Mouse (Mus musculus): ENCODE measurements around the gene Rcn1. TPM values are rescaled to one million over a fixed set of nuclear protein-coding genes. Genes with fewer than 3 reads are reported as not detected.

Rcn1 gene
- 1 to 10 TPM; 3.0 to 5.1 (median 4.1) TPM for total RNA-seq (2022)

DNA sequence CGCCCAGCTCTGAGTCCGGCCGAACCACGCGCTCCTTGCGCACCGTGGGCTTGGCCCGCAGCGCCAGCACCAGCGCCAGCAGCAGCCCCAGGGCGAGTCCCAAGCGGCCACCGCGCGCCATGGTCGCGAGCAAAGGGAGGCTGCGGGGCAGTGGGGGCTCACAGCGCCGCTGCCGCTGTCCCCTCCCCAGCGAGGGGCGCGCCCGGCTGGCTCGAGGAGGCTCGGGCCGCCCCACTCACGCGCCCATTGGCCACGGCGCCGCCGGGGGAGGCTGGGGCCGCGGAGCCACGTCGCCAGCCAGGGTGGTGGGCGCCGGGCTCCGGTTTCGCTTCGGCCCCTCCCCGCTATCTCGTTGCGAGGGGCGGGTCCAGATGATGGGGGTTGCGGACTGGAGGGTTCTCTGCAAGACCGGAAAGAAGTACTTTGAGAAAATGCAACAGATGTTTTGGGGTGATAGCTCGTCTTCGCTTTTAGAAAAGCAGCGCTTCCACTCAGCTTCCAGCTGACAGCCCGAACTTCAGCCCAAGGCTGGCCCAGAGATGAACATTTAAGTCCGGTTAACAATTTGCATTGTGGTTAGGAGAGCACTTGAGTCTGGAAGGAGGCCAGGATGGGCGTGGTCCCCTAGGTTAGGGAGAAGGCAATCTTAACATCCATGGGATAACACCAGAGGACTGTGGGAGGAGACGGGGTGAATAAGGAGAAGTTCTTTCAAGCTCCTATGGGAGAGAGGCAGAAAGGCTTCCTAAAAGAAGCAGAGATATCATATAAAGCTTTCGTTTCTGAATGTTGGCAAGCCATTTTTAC is at the start of gene Rcn1:
Gene Rcn1, minus strand, starts transcription at position 235 of the 807 bp plus-strand sequence.
- DNase-seq (ENCODE audit: low spot score in 2 of 2): peak; percentile 47 to 62

DNA sequence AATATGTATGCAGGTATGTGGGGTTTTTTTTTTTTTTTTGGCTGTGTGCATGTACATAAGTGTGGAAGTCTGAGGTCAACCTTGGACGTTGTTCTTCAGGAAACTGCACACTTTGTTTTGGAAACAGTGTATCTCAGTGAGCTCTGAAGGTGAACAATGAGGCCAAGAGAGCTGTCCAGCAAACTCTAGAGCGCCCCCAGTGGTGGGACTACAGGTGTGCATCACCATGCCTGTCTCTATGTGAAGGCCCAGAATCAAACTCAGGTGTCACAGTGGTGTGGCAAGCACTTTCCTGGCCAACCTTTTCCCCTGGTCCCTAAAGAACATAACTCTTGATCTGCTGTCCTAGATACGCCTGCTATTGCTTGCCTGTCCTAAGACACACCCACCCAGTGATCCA is 45.0 kb upstream of the Rcn1 start:
- DNase-seq (ENCODE audit: low spot score in 2 of 2): no peak

DNA sequence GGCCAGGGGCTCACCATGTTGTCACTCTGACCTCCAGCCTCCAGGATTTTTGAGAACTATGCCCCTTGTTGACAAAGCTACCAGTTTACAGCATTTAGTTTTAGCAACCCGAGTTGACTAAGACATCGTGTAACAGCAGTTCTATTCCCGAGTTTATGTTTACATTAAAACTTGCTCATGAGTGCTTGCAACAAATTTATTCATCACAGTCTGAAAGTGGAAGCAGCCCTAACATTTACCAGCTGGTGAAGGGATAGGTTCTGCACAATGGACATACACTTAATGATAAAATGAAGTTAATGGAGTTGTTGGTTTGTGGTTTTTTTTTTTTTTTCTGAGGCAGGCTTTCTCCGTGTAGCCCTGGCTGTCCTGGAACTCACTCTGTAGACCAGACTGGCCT is 39.9 kb upstream of the Rcn1 start:
- DNase-seq (ENCODE audit: low spot score in 2 of 2): no peak

DNA sequence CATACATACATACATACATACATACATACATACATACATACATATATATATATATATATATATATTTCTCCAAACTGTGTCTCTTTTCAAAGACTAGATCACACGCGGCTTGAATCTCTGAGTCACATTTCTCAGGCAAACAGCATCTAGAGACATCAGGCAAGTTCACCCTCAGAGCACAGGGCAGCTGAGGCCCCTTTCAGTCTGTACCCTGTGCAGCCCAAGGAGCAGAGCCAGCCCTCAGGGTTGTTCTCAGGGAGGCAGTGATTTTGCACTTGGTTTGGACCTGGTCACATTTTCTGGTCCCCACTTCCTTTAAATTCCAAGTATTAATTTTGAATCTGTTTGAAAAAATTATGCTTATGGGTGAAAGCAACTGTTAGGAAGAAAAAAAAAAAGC is 39.4 kb upstream of the Rcn1 start:
- DNase-seq (ENCODE audit: low spot score in 2 of 2): no peak

DNA sequence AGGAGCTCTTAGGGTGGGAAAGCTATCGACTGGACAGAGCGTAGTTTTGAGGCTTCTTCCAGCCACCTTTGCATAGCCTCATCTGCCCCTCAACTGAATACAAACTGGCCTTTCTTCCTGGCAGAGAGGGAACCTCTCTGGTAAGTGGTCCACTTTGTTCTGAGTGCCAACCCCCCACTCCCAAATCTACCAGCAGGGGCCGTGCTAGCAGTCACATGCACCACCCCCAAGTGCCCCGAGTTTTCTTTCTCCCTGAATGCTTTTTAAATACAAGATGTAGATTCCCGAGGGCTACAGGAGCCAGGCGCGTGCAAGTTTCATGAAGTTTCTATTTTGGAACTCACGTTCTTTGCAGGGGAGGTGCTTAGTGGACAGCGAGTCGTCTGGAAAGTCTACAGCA is 33.8 kb upstream of the Rcn1 start:
- no peak for DNase-seq (ENCODE audit: low spot score in 2 of 2)

DNA sequence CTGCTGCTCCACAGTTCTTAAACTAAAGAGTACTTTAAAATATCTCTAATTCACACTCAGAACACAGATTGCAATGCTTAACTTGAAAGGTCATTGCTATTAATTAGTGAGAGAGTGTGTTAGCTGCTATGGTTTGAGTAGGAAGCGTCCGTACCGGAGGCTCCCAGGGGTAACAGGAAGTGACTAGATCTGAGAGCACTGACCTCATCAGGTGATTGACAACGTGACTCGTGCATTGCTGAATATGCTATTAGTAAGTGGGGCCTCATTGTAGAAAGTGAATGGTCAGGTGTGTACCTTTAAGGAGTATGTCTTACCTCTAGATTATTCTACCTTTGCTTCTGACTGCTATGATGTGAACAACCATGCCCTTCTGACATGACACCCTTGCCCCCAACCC is 31.3 kb upstream of the Rcn1 start:
- no peak for DNase-seq (ENCODE audit: low spot score in 2 of 2)

DNA sequence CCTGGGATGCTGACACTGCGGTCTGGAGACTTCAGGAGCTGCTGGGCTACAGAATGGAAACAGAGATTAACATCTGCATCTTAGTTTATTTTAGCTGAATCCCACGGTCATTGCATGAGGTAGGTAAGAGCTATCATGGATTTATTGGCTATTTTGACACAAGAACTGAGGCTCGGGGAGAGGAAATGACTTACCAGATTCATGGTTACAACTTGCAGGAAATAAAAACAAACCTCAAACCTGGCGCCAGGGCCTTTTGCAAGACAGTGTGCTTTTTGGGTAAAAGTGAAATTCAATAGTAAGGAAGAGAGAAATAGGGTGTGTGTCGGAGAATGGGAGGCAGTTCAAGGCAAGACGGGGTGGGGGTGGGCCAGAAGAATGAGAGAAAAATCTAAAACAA is 30.8 kb upstream of the Rcn1 start:
- DNase-seq (ENCODE audit: low spot score in 2 of 2): no peak

DNA sequence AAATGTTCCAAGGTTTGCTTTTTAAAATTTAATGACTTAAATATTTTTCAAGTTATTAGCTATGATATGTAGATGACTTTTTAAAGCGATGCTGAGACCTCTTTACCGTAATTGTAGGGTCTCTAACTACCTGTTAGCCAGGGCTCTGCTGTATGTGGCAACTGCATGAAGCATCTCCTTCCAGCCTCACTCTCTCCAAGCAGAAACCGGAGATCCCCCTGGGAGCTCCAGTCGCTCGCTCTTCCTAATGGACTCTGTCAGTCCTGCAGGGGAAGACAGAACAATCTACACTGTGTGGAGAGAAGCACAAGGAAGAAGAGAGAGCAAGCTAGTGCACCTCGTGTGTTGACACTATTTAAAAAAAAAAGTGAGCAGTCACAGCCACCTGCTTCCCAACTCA is 29.3 kb upstream of the Rcn1 start:
- no peak for DNase-seq (ENCODE audit: low spot score in 2 of 2)

DNA sequence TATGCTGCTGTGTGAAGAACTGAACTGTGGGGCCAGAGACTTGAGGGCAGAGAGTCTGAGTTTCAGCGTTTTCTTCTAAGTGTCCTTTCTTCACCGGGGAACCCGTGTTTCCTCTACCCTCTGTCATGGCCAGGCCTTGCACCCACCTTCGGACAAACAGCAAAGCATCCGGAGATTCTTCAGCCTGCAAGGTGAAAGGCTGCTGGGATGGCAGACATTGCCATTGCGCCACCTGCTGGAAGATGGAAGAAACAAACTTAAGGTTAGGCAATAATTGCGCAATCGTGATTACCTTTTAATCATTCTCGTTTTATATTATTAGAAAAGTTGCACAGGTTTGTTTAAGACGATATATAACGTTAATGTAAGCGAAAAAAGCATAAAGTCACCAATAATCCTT is 28.9 kb upstream of the Rcn1 start:
- DNase-seq (ENCODE audit: low spot score in 2 of 2): peak; percentile 8 to 32

DNA sequence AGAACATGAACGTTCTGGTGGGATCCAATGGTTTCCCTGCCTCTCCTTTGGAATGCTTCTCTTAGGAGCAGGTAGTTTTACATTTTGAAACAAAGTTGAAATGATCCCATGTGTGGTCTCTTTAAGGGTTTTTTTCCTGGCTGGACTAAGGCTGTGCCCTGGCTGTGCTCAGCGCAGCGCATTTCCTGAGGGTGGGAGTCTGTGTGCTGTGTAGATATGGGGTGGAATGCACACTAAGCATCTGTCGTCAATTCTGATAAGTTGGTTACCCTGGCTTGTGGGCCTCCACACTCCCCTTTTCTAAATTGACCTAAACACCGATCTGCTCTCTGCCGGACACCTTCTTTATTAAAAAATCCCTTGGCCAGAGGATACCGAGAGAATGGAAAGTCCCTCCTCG is 28.3 kb upstream of the Rcn1 start:
- DNase-seq (ENCODE audit: low spot score in 2 of 2): no peak

DNA sequence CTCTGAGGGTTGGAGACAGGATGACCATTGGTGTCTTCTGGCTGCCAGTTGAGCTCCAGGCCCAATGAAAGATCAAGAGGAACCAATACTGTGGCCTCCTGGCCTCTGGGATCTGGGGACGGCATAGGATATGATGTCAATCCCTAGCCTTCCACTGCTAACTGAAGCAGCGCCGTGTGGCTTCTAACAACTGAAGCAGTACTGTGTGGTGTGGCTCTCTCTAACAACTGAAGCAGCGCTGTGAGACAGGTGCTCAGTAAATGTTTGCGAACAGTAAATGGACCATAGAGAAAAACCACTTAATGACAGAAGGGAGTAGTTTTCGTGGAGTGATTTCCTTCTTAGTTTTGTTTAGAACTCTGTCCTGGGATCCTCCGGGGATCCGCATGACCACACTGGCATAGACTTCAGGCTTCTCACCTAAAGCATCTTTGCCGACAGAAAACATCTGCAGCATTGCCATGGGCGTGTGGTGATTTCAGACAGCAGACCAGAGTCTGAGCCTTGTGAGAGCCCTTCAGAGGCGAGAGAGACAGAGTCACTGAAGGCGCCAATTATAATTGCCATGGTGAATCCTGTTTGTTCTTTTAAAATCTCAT is 19.6 kb upstream of the Rcn1 start:
- DNase-seq (ENCODE audit: low spot score in 2 of 2): no peak

DNA sequence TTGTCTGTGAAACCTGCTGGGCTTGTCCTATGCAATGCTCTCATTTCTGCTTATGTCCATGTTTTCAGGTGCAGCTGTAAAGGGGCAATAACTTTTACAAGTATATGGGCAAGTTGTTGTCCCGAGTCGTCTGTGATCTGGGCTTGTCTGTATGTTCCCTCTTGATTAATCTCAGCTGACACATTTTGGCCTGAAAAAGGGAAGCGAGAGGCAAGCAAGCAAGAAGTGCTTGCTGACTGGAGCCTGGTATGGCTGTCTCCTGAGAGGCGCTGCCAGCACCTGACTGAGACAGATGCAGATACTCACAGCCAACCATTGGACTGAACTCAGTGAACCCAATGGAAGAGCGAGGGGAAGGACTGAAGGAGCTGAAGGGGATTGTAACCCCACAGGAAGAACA is 18.5 kb upstream of the Rcn1 start:
- DNase-seq (ENCODE audit: low spot score in 2 of 2): no peak

DNA sequence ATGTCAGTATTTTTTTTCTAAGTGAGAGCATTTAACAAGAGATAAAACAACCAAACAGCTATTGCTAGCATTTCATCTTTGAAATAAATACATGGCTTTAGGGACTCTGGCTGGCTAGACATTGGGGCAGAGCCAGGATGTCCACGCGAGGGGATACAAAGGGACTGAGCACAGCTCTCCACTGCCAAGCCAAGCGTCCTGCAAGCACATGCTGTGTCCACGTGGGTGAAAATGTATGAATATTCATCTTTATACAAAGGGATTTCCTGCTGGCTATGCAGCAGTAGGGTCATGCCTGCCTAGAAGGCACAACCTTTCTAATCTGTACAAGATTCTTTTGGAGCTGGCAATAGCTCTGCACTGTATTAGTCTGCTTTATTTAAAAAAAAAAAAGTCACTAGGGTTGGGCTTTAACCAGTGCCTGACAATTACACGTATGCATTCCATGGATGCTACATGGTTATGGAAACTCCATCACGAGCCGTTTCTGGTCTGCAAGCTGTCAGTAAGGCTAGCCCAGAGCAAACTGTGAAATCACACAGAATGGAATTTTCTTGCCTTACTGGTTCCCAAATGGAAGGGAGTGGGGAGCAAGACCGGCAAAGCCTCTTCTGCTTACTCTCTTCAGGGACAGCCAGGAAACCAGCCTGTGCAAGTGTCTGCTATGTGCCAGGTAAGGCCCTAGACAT is 17.7 kb upstream of the Rcn1 start:
- DNase-seq (ENCODE audit: low spot score in 2 of 2): no peak

DNA sequence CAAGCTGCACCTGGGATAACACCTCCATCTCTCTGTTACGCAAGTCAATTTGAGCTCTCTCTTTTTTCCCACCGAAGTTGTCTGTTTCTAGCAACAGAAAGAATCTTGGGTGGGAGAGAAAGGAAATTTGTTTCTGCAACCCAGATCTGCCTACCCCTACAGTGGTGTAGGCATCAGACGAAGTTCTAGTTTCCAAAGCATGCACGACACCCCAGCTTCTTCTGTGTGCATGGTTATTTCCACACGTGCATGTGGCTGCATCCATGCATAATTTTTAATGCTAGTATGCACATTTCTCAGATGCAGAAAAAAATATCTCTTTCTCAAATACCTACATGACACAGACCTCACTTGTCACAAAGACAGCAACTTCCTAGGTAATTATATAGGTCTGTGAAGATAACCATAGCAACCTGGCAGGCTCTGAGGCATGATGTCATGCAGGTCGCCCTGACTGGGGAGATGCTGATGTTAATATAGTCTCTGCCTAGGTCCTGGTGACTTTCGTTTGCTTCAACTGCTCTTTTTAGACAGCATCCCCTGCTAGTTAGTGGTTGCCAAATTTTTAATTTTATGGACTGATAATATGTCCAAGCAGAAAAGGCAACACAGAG is 17.0 kb upstream of the Rcn1 start:
- no peak for DNase-seq (ENCODE audit: low spot score in 2 of 2)

DNA sequence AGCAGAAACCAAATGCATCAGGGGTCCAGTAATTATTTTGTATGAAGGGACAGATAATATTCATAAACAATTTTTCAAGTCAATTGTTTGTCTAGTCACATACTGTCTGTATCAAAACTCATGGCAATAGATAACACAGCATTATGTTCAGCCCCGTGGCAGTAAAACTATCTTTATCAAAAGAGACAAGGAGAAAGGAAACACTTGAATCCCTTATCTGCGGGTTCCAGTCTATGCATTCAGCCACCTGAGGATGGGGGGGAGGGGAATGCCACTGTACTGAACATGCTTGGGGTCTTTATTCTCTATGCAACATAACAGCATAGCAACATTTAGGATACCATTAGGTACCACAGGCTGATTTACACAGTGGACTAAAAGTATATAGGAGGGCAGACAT is 15.2 kb upstream of the Rcn1 start:
- no peak for DNase-seq (ENCODE audit: low spot score in 2 of 2)

DNA sequence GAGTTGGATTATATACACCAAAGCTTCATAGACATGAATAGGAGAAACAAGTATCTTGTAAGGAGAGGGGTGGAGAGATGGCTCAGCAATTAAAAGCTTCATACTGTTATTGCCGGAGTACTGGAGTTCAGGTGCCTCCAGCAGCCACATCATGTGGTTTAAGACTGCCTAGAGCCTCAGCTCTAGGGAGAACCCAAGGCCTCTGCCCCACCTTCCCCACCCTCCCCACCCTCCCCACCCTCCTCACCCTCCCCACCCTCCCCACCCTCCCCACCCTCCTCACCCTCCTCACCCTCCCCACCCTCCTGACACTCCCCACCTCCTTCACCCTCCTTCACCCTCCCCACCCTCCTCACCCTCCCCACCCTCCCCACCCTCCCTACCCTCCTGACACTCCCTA is 10.1 kb upstream of the Rcn1 start:
- no peak for DNase-seq (ENCODE audit: low spot score in 2 of 2)

DNA sequence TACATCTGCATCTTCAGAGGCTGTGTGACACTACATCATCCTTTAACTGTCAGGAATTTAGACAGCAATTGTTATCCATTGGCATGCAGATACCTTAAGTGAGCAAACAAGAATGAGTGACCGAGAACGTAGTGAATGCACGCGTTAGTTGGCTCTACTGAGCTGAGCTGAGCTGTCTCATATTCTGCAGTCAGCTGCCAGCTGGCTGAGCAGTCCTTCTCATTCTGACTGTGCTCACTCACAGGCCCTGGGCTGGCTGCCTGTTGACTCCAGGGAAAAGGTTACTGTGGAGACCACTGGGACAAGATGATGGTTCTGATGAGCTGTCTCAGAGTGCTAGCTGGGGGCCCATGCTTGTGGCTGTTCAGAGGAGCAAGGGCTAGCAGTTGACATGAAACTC is 9.4 kb upstream of the Rcn1 start:
- peak; percentile 25 to 40 for DNase-seq (ENCODE audit: low spot score in 2 of 2)

DNA sequence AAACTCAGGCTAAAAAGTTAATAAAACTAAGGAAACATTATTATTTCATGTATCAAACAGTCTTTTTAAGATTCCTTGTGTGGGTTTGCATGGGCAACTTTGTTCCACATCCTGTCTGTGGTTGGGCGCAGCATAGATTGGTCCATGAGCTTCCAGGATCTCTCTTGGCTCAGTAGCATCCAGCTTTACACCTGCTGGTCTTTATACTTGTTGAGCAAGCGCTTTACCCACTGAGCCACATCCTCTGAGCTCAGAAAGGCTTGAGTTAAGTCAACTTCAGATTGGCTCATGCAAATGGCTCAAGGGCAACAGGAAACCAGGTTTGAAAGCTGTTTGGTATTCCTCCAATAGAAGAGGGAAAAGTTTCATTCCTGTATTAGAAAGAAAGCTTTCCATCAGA is 3.1 kb upstream of the Rcn1 start:
- DNase-seq (ENCODE audit: low spot score in 2 of 2): no peak

DNA sequence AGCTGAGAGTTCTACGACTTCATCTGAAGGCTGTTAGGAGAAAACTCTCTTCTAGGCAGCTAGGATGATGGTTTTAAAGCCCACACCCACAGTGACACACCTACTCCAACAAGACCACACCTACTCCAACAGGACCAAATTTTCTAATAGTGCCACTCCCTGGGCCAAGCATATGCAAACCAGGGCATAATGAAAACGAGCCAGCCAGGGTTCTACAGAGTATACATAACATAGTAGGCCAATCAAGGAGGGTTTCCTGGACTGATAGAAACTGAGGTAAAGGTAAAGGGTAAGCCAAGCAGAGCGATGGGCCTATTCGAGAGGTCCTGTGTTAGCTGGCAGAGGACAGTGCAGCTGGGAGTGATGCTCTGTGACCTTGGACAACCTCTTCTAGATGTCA is 1.4 kb upstream of the Rcn1 start:
- no peak for DNase-seq (ENCODE audit: low spot score in 2 of 2)

DNA sequence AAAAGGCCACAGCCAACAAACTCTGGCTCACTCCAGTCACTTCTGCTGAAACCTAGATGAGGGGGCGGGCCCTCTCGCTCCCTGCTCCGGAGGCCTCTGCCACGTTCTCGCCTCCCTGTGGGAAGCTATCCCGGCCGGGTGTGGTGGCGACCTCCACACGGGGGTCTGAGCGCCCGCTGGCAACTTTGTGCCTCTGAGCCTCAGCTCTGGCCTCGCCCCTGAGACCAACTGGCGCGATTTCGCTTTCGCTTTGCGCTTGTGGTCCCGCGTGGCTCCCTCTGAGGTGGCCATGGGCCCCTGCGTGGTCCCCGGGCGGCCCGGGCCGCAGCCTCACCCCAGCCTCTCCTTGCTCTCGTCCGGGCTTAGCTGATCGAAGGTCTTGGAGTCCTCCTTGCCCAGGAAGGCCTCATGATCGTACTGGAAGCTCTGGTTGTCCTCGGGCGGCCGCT is 459 bp downstream of the Rcn1 start:
- DNase-seq (ENCODE audit: low spot score in 2 of 2): peak; percentile 9 to 16

DNA sequence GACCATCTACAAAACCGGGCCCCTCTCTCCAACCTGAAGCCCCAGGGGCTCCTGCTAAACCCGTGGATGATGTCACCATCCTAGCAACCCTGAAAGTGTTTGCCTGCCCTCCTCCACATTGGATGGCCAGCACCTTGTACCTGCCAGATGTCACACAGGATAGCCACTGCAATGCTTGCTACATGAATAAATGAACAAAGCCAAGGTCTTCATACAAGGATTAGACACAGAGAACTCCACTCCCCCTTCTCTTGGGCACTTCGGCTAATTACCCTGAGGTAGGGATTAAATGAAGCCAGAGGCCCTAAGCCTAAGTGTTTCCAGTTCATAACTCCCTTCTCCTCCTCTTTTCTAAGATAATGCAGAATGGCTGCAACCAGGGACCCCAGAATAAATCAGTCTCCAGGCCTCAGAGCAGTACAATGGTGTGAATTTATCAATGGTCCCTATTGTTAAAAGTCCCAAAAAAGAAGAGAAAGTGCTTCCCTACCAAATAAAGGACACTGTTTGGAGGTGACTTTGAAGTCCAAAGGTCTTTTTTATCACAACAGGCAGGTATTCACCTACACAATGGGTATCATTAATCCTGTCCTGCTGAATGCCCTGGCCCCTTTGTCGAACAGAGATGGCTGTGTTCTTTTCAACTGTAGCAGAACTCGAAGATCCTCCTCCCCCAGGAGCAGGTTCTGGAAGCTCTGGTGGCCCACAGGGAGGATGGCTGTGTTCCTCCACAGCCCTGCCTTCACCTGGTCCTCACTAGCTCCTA is 1.5 kb downstream of the Rcn1 start:
- no peak for DNase-seq (ENCODE audit: low spot score in 2 of 2)

All from gastrocnemius, adult 8-10 months (tissue).